Mouse (Mus musculus) layer of hippocampus, adult 8-10 months (tissue): ENCODE data around the gene Gm35134. TPM values are rescaled to one million over a fixed set of nuclear protein-coding genes. Genes with fewer than 3 reads are reported as not detected.
"Not testable (repeated sequence)": the region's sequence is repeated elsewhere in the genome, so short reads cannot be mapped to it uniquely, and the experiment has no call there.

Experiments
- DNase-seq, 2 experiments: peaks; one replicate each; pipeline ENCODE4 v3.0.0; 2022; ENCODE audit warnings: low spot score in 2 of 2
- total RNA-seq, 4 experiments: library from RNA; stranded (reverse); gene quantifications; 2 replicates each; pipeline ENCODE4 v1.2.4; 2022

Gm35134 gene
- total RNA-seq = not detected

GRCm38 (mm10) chrY:19112707-19113106, at the start of gene Gm35134:
TSS of gene Gm35134 (plus strand) at chrY:19113007.
- not testable (repeated sequence) for DNase-seq
